Mouse (Mus musculus): ENCODE measurements around the gene Irak3. TPM values are rescaled to one million over a fixed set of nuclear protein-coding genes. Genes with fewer than 3 reads are reported as not detected.

Gene Irak3
- total RNA-seq, 2 experiments from 2014 or later = 4.6 to 6.2 TPM

DNA sequence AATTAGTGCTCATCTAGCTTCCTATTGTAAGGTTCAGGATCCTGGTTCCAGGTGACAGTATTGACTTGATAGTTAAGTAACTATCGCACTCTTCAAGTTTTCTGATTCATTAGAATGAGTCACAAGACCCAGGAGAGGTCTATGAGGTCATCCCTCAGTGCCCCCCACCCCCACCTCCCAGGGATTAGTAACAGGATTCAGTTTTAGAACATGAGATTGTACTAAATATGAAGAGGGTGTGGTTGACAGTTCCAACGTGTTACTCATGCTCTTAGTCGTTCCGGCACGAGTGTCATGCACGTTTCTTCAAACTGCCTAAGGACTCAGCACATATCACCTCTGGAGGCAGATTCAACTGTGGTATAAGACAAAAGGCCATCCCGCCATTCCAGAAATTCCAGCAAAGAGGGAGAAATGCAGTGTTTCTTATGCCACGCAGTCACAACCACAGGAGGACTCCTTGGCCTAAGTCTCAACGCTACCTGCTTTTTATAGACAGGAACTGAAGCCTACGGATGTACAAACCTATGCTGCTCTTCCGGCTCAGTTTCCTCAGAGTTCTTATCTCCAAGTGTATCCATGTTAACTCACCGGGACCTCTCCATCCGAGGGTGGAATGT, 2.8 kb upstream of the Irak3 start:
- no peak for DNase-seq (ENCODE audit: low spot score in 2 of 2)

DNA sequence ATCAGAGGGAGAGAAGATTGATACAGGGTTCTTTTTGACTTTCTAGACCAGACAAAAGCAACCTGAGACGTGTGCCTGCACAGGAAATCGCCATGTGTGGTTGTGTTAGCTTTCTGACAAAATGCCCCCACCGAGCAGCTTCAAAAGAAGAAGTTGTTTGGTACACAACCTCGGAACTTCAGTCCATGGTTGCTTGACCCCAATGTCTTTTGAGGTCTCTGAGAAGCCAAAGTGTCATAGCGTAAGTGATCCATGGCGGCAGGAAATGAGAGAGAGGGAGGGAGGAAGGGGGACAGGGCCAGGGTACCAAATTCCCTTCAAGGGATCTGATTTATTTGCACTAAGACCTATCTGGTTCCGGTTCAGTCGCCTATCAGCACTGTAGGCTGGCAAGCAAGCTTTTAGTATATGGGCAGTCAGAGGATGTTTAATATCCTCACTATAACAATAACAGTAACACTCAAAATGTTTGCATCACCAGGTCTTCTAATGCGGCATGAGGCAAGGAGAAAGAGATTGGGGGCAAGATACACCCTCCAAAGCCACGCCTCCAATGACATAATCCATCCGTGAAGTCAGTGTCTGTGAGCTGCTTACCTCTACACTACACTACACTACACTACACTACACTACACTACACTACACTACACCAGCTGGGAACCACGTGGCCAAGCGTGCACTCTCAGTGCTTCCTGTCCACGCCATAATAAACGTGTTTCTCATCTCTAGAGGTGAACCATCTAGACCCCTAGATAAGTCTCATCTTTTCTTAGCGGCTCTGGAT, 729 bp upstream of the Irak3 start:
- DNase-seq (ENCODE audit: low spot score in 2 of 2) = no peak

GRCm38 (mm10) chr10:120201131-120201921, 604 bp downstream of the Irak3 start, which contains the start of gene Tmbim4:
Tmbim4 (plus strand) TSS chr10:120201590.
- peak; percentile 52 to 74 for DNase-seq (ENCODE audit: low spot score in 2 of 2)

DNA sequence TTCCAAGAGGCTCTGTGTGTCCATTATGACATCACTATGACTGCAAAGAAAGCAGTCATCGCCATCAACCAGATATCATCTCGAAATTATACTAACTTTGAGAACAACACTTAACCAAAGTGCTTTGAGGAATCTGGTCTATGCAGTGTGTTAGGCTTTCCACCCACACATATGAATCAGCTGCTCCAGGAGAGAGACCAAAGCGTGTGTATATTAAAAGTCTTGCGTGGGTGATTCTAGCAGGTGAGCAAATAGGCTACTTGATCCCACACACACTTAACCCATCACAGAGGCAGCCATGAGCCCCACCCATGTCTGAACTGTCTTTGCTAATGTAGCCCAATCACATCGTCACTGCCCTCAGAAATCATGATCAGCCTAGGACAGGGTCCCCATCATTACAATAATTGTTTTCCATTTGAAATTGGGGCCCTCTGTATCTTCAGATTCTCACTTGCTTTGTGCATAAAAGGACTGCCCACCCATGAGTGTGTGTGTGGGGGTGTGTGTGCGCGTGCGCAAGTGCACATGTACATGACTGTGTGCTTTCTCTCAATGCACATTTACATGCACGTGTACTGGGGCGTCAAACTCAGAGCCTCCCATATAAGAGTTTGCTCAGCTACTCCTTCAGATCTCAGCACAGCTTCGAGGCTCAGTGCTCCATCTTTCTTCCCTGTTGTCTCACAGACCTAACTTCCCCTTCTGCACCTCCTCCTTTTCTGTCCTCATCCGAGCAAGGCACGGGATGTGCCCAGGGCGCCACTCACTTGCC, 4.7 kb downstream of the Irak3 start:
- DNase-seq (ENCODE audit: low spot score in 2 of 2) = no peak

DNA sequence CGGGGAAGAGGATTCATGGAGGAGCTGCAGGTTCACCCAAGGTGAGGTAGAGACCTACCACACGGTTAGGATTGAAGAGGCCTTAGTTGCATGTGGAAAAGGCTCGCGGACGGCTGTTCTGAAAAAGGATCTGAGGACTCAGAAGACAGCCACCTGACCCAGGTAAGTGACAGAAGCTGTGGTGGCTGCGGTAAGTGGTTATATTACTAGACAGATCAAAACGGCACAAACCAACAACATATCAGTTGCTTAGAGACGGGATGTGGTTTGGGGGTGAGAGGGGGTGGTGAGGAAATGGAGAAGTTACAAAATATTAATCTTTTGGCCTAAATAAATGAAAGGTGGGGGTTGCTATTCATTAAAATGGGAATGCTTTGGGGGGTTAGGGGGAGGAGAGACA, 8.7 kb downstream of the Irak3 start:
- DNase-seq (ENCODE audit: low spot score in 2 of 2) = no peak

DNA sequence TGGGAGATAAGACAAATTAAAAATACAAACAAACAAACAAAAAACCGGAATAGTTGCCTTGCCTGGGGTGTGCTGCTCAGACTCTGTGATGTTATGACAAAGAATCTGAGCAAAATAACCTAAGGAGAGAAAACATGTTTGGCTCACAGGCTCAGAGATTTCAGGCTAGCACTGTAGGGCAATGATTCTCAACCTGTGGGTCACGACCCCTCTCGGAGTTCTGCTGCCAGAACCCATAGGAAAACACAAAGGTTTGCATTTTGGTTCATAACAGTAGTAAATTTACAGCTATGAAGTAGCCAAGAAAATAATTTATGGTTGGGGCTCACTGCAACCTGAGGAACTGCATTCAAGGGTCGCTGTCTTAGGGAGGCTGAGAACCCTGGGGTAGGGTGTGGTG, 9.7 kb downstream of the Irak3 start:
- no peak for DNase-seq (ENCODE audit: low spot score in 2 of 2)

- no peak for DNase-seq (ENCODE audit: low spot score in 2 of 2)
Observed at GRCm38 (mm10) chr10:120191165-120191564, 10.8 kb downstream of the Irak3 start.

- DNase-seq (ENCODE audit: low spot score in 2 of 2) = no peak
Observed at GRCm38 (mm10) chr10:120189782-120190181, 12.1 kb downstream of the Irak3 start.

DNA sequence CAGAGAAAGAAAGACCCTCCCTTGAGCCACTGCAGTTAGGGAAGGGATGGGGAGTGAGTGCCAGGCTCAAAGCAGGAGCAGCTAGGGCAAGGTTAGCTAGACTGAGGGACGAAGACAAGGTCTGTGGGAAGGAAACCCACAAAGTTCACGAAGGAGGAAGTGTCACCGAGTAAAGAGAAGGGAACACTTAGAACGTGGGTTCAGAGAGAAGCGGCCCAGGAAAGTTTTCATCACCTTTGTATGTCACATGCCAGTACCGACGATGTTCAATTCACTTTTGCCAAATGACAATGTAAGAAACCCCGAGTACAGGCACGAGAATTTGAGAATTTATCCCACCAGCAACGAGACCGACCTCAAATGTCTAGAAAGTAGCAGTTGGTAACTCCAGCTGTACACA, 12.7 kb downstream of the Irak3 start:
- DNase-seq (ENCODE audit: low spot score in 2 of 2) = no peak

DNA sequence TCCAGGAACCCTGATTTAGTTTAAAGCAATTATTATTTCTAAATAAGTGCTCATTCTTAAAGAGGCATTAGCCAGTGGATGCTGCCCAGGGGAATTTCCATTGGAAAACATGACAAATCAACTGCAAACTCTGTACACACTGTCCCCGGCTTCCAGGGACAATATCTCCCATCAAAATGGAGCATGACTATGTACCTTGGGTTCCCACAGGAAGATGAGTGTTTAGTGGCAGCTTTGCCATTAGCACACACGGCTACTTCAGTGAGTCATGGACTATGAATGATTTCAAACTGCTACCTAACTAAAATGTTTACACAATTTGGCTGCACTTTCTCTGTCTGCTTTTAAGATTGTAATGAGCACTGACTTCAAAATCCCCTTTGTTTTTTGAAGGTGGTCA, 13.4 kb downstream of the Irak3 start:
- DNase-seq (ENCODE audit: low spot score in 2 of 2) = no peak

DNA sequence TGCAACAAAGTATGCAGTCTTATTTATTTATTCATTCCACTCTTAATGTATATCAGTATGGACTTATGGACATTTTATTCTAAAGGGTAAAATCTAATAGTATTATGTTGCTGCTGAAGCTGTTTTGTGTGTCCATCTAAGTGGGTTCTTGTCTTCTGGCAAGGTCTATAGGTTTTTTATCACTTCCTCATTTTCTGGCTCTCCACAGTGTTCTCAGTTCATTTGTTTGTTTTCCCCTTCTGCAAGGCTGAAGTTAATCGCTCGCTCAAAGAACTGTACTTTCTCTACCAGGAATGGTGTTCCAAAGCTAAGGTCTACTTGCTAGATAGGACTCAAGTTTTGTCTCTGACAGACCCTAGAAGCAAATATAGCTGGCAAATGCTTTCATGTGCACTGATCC, 18.6 kb downstream of the Irak3 start:
- DNase-seq (ENCODE audit: low spot score in 2 of 2) = no peak

DNA sequence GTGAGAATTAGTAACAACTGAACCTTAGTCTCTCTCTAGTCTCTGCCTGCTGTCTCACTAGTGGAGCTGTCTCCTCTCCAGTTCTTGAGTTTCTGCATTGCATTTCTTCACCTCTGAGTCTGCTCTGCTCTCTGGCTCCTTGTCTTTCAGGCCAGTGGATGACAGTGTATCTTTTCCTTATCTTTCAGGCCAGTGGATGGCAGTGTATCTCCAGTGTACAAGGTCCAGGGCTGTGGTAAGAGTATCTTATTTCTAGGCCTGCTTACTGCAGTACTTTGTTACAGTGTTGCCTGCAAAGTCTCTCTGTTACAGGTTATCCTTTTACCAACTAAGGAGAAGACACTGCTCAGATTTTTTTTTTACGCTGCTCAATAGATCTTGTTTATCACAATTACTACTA, 19.0 kb downstream of the Irak3 start:
- DNase-seq (ENCODE audit: low spot score in 2 of 2) = no peak

- DNase-seq (ENCODE audit: low spot score in 2 of 2) = no peak
Observed at GRCm38 (mm10) chr10:120174192-120174705, 27.7 kb downstream of the Irak3 start.

DNA sequence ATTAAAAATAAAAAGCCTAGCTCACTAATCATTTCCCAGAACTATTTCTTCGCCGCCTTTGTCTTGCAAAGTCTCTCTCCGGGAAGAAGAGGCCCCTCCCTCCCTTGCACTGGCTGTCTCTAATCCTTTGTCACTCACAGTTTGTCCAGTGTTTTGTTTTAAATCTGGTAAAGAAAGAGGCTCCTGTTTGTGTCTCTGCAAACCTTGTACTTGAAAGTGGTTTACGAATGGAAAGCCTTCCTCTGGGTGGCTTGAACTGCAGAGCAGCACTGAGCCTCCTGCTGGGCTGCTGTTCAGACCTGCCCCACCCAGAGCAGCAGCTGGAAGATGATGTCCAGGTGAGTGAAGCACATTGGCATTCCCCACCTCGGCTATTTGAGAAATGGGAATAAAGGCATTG, 30.6 kb downstream of the Irak3 start:
- DNase-seq (ENCODE audit: low spot score in 2 of 2) = no peak

DNA sequence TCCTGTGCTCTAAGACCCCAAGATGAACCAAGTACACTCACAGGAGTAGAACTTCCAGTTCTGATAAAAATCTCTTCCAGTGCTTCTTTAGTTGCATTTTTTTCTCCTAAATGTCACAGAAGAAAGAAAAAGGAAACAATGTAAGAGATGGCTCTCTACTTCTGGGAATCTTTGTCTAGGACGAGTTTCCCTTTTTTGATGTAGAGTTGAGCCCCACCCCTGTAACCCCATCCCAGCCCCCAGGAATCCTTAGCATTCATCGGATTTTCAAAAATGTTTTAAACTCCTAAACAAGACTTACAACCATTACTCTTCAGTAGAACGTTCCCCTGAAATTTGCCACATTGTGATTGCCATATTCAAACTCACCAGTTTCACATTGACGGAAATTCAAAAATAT, 31.7 kb downstream of the Irak3 start:
- DNase-seq (ENCODE audit: low spot score in 2 of 2) = no peak

DNA sequence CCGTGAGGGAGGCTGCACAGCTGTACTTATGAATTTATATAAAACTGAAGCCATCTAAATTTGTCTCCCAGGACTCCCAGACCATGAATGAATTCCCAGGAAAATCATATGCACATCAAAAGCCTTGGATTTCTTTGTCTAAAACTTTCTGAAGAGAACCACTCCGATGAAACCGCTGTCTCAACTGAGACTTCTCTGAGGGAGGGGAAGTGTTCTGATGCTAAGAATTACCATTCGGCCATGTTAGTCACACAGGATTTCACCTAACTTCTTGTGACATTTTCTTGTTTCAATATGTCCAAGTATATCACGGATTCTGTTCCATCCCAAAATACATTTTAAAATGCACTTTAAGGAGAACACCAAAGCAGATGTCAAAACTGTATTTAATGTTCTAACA, 32.1 kb downstream of the Irak3 start:
- no peak for DNase-seq (ENCODE audit: low spot score in 2 of 2)

- DNase-seq (ENCODE audit: low spot score in 2 of 2) = no peak
Observed at GRCm38 (mm10) chr10:120169064-120169463, 32.9 kb downstream of the Irak3 start.

DNA sequence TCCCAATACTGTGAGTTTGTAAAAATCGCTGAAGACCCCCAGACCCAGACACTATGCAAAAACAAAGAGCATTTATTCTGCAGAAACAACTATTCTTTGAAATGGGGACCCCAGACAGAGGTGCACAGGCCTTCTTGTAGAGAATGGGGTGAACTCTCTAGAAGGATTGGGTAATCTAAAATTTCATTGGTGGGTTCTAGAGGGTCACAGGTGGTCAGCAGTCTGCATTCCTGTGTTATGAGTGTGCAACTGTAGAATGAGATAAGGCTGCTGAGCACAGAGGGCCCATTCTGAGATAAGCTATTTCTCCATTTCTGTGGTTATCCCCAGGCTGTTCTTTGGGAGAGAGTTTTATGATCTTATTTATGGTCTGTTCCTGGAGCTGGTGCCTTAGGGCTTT, 33.9 kb downstream of the Irak3 start:
- no peak for DNase-seq (ENCODE audit: low spot score in 2 of 2)

DNA sequence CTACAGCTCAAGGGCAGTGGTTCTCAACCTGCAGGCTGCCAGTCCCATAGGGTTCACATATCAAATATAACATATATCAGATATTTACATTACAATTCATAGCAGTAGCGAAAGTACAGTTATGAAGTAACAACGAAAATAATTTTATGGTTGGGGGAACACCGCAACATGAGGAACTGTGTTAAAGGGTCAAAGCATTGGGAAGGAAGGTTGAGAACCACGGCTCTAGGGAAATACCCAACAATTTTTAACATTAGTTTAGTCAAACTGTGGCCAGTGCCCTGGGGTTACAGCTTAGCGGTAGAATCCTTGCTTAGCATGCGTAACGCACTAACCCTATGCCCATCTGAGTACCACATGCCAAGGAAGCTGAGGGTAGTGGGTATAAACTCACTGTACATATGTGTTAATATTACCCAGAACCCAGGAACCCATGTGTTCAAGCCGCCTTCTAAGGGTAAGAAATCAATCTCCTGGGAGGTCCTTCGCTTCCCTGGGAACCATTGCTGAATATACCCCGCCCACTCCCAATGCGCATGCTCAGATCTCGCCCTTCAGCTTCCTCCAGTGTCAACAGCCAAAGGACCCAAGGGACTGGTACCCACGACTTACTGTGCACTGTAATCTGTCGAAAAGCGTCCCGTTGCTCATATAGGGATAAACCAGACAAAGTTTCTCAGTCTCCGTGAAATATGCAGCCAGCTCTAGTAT, 36.0 kb downstream of the Irak3 start:
- DNase-seq (ENCODE audit: low spot score in 2 of 2) = no peak

All from gastrocnemius, postnatal 4 days (tissue).